Mouse (Mus musculus): Measurements from ENCODE around the gene Abcg4. TPM values are rescaled to one million over a fixed set of nuclear protein-coding genes. Genes with fewer than 3 reads are reported as not detected.

The Abcg4 gene
- polyA plus RNA-seq, 1 experiment from 2014 or later: 1.5 TPM

GRCm38 (mm10) chr9:44234479-44235427 is 53.7 kb downstream of the Abcg4 start:
- Histone ChIP-seq H3K4me3 (peak overlapping the region; percentile 90), H3K27ac (peak overlapping the region; percentile 74), H3K4me1 (replicated peaks) (peaks cover 29% of the 10 kb centered on the region), H3K36me3 (no peaks in the 10 kb centered on the region), H3K4me2 (peak overlapping the region; percentile 62), H3K9ac (0 out of 2 replicates have a peak overlapping the region, but pooled peaks have one; percentile 18), H3K27me3 (no peaks in the 10 kb centered on the region), H3K9me3 (replicated peaks) (no peaks in the 10 kb centered on the region)
- WGBS: 21% methylated on average over 19 of the region's 19 CpGs
- ATAC-seq (replicated peaks; ENCODE audit: insufficient number of reproducible peaks, insufficient read depth, low FRiP score, low read depth): no peak

GRCm38 (mm10) chr9:44233802-44234478 is 54.5 kb downstream of the Abcg4 start, which contains the start of gene Cbl:
Gene Cbl (minus strand): TSS chr9:44234049.
- Histone ChIP-seq H3K4me2 (peak within 1 kb of the TSS; percentile 72), H3K27ac (peak within 1 kb of the TSS; percentile 97), H3K9me3 (replicated peaks) (no peaks in the 10 kb centered on the region), H3K4me1 (replicated peaks) (peaks cover 33% of the 10 kb centered on the region), H3K4me3 (peak within 1 kb of the TSS; percentile 90), H3K36me3 (no peaks in the 10 kb centered on the region), H3K9ac (peak within 1 kb of the TSS; percentile 94), H3K27me3 (no peaks in the 10 kb centered on the region)
- ATAC-seq (replicated peaks; ENCODE audit: insufficient number of reproducible peaks, insufficient read depth, low FRiP score, low read depth): peak; percentile 90
- under 1% methylated on average over 74 of the region's 76 CpGs for WGBS

GRCm38 (mm10) chr9:44233021-44233801 is 55.2 kb downstream of the Abcg4 start:
- Histone ChIP-seq H3K4me3 (peak overlapping the region; percentile 90), H3K4me1 (replicated peaks) (peaks cover 33% of the 10 kb centered on the region), H3K9ac (peak overlapping the region; percentile 94), H3K27ac (peak overlapping the region; percentile 97), H3K9me3 (replicated peaks) (no peaks in the 10 kb centered on the region), H3K4me2 (peak overlapping the region; percentile 72), H3K36me3 (no peaks in the 10 kb centered on the region), H3K27me3 (no peaks in the 10 kb centered on the region)
- ATAC-seq (replicated peaks; ENCODE audit: insufficient number of reproducible peaks, insufficient read depth, low FRiP score, low read depth): peak; percentile 61
- WGBS: under 1% methylated on average over 40 of the region's 40 CpGs

- H3K27ac ChIP-seq: 0 out of 2 replicates have a peak overlapping the region, but pooled peaks have one; percentile 7
- H3K4me1 ChIP-seq (replicated peaks): peaks cover 33% of the 10 kb centered on the region
- H3K9me3 ChIP-seq (replicated peaks): no peaks in the 10 kb centered on the region
- no peak overlapping the region for H3K9ac ChIP-seq
- peak overlapping the region; percentile 72 for H3K4me2 ChIP-seq
- peak overlapping the region; percentile 90 for H3K4me3 ChIP-seq
- no peaks in the 10 kb centered on the region for H3K36me3 ChIP-seq
- no peaks in the 10 kb centered on the region for H3K27me3 ChIP-seq
- no peak for ATAC-seq (replicated peaks; ENCODE audit: insufficient number of reproducible peaks, insufficient read depth, low FRiP score, low read depth)
These were observed 56.8 kb downstream of the Abcg4 start for GRCm38 (mm10) chr9:44231609-44232008.

GRCm38 (mm10) chr9:44225993-44226392 is 62.4 kb downstream of the Abcg4 start:
- Histone ChIP-seq H3K9me3 (replicated peaks) (no peaks in the 10 kb centered on the region), H3K27me3 (no peaks in the 10 kb centered on the region), H3K4me2 (no peak overlapping the region), H3K9ac (no peak overlapping the region), H3K36me3 (no peaks in the 10 kb centered on the region), H3K4me1 (replicated peaks) (peaks cover 22% of the 10 kb centered on the region), H3K4me3 (no peak overlapping the region), H3K27ac (no peak overlapping the region)
- WGBS: 41% methylated on average over 6 of the region's 6 CpGs
- ATAC-seq (replicated peaks; ENCODE audit: insufficient number of reproducible peaks, insufficient read depth, low FRiP score, low read depth): no peak

Small RNAs within 50 kb of the gene (microRNA-seq; reads per million reads assigned to microRNA genes)
- not detected for gene Gm44335

Other genes with a start within 250 kb of the Abcg4 start
- gene Thy1, start 245.2 kb downstream of the Abcg4 start, polyA plus RNA-seq (2015; fragmentation: Nextera tagmentation; extraction: Ambion mirVana): 2.2 and 10.6 TPM in 2 replicates
- gene Usp2, start 221.6 kb downstream of the Abcg4 start, polyA plus RNA-seq (2015; fragmentation: Nextera tagmentation; extraction: Ambion mirVana): 69.9 and 74.9 TPM in 2 replicates
- gene Mfrp, start 186.9 kb downstream of the Abcg4 start, polyA plus RNA-seq (2015; fragmentation: Nextera tagmentation; extraction: Ambion mirVana): not detected in 2 replicates
- 3.8 TPM in 2 replicates for gene C1qtnf5, start 181.4 kb downstream of the Abcg4 start, polyA plus RNA-seq (2015; fragmentation: Nextera tagmentation; extraction: Ambion mirVana)
- 0.05 and 0.13 TPM in 2 replicates for gene Gm49380, start 175.1 kb downstream of the Abcg4 start, polyA plus RNA-seq (2015; fragmentation: Nextera tagmentation; extraction: Ambion mirVana)
- gene Rnf26, start 175.1 kb downstream of the Abcg4 start, polyA plus RNA-seq (2015; fragmentation: Nextera tagmentation; extraction: Ambion mirVana): 28.7 and 39.9 TPM in 2 replicates
- 93.4 and 102 TPM in 2 replicates for gene Mcam, start 154.1 kb downstream of the Abcg4 start, polyA plus RNA-seq (2015; fragmentation: Nextera tagmentation; extraction: Ambion mirVana)
- 10.7 and 14.8 TPM in 2 replicates for gene Cbl, start 54.6 kb downstream of the Abcg4 start, polyA plus RNA-seq (2015; fragmentation: Nextera tagmentation; extraction: Ambion mirVana)
- gene Ccdc153, start 47.9 kb downstream of the Abcg4 start, polyA plus RNA-seq (2015; fragmentation: Nextera tagmentation; extraction: Ambion mirVana): 0.28 and 0.52 TPM in 2 replicates
- 0.13 TPM in 1 of 2 replicates, not detected in the other for gene Pdzd3, start 37.1 kb downstream of the Abcg4 start, polyA plus RNA-seq (2015; fragmentation: Nextera tagmentation; extraction: Ambion mirVana)
- 7.3 and 9.2 TPM in 2 replicates for gene Nlrx1, start 20.0 kb downstream of the Abcg4 start, polyA plus RNA-seq (2015; fragmentation: Nextera tagmentation; extraction: Ambion mirVana)
- gene Hinfp, start 17.1 kb upstream of the Abcg4 start, polyA plus RNA-seq (2015; fragmentation: Nextera tagmentation; extraction: Ambion mirVana): 15.1 and 16.0 TPM in 2 replicates
- 6.5 and 7.1 TPM in 2 replicates for gene C2cd2l, start 31.7 kb upstream of the Abcg4 start, polyA plus RNA-seq (2015; fragmentation: Nextera tagmentation; extraction: Ambion mirVana)
- 27.8 and 31.0 TPM in 2 replicates for gene Dpagt1, start 37.4 kb upstream of the Abcg4 start, polyA plus RNA-seq (2015; fragmentation: Nextera tagmentation; extraction: Ambion mirVana)
- 167 and 187 TPM in 2 replicates for gene H2afx, start 46.1 kb upstream of the Abcg4 start, polyA plus RNA-seq (2015; fragmentation: Nextera tagmentation; extraction: Ambion mirVana)
- 89.7 and 105 TPM in 2 replicates for gene Hmbs, start 55.6 kb upstream of the Abcg4 start, polyA plus RNA-seq (2015; fragmentation: Nextera tagmentation; extraction: Ambion mirVana)
- gene Vps11, start 73.1 kb upstream of the Abcg4 start, polyA plus RNA-seq (2015; fragmentation: Nextera tagmentation; extraction: Ambion mirVana): 17.3 and 20.9 TPM in 2 replicates
- 14.3 and 18.1 TPM in 2 replicates for gene Hyou1, start 90.9 kb upstream of the Abcg4 start, polyA plus RNA-seq (2015; fragmentation: Nextera tagmentation; extraction: Ambion mirVana)
- gene Slc37a4, start 108.2 kb upstream of the Abcg4 start, polyA plus RNA-seq (2015; fragmentation: Nextera tagmentation; extraction: Ambion mirVana): 31.4 and 33.8 TPM in 2 replicates
- 902 and 1,114 TPM in 2 replicates for gene Rps25, start 118.5 kb upstream of the Abcg4 start, polyA plus RNA-seq (2015; fragmentation: Nextera tagmentation; extraction: Ambion mirVana)
- gene Trappc4, start 119.0 kb upstream of the Abcg4 start, polyA plus RNA-seq (2015; fragmentation: Nextera tagmentation; extraction: Ambion mirVana): 78.6 and 87.4 TPM in 2 replicates
- 18.3 and 23.5 TPM in 2 replicates for gene Ccdc84, start 130.0 kb upstream of the Abcg4 start, polyA plus RNA-seq (2015; fragmentation: Nextera tagmentation; extraction: Ambion mirVana)
- gene Foxr1, start 152.5 kb upstream of the Abcg4 start, polyA plus RNA-seq (2015; fragmentation: Nextera tagmentation; extraction: Ambion mirVana): not detected in 2 replicates
- gene Upk2, start 166.4 kb upstream of the Abcg4 start, polyA plus RNA-seq (2015; fragmentation: Nextera tagmentation; extraction: Ambion mirVana): 0.63 TPM in 1 of 2 replicates, not detected in the other
- gene Bcl9l, start 194.2 kb upstream of the Abcg4 start, polyA plus RNA-seq (2015; fragmentation: Nextera tagmentation; extraction: Ambion mirVana): 9.1 and 12.6 TPM in 2 replicates